Mouse (Mus musculus) kidney, adult 11 months (tissue): ENCODE results near the gene Clca2.

ENCODE experiments used
- DNase-seq: peaks from one replicate; pipeline ENCODE4 v3.0.0; 2022

Clca2 gene

DNA sequence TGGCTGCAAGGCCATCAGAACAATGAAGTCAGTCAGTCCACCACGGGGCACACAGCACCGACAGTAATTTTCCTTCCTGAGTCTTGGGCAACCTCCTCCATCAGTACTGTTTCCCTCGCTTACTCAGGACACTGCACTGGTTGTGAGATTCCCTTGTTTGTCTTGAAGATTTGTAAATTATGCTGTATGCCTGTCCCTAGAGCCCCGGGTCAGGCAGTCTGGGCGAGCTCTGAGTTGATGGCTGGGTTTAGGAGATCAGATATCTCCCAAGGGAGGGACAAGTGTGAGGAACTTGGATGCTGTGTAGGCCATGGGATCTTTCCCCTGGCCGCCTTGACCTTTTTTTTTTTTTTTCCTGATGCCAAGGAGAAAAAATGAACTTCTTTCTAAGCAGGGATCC is at the start of gene Clca2:
Gene Clca2 (minus strand): TSS at position 153 of the 400 bp plus-strand sequence.
- no peak for DNase-seq

DNA sequence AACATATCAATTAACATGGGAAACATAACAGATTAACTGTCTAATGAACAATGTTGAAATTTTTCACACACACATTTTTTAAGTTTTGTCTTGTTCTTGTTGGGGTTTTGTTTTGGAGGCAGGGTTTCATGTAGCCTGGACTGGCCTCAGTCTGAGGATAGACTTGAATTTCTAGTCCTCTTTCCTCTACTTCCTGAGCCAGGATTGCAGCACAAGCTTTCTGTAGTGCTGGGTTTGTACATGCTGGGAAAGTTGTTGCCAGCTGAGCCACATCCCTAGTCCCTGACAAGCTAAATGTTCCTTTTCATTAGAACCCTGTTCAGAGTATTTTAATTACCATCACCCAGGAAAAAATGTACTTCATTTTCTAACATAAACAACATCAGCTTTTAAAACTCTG is 48.7 kb upstream of the Clca2 start:
- no peak for DNase-seq

DNA sequence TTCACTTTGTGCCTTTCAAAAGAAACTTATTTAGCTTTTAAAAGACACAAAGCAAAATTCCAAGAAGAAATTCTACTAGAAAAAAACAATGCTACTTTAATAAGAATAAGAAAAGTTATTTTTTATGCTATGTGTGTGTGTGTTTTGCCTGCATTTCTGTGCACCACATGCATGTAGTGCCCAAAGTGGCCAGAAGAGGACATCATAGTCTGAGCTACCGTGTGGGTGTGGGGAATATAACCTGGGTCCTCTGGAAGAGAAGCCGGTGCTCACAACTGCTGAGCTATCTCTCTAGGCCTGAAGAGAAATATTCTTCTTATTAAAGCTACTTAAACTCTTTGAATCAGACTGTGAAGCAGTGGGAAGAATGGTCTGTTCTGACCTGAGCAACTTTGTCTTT is 48.2 kb upstream of the Clca2 start:
- no peak for DNase-seq

DNA sequence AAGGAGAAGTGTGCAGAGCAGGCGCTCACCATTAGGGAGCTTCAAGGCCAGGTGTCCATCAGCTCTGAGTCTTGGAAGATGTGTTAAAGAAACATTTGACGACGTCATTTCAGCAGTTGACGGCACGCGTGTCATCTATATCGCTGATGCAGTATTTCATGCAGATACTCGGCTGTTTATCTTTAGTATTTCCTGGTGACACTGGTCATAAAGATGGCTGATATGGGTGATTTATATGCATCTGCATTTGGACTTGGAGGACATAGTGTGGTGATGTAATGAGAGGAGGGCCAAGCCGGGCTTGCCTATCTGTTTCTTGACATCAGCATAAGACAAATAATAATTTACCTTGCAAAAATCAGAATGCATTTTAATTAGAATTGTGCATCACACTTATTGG is 47.6 kb upstream of the Clca2 start:
- no peak for DNase-seq

DNA sequence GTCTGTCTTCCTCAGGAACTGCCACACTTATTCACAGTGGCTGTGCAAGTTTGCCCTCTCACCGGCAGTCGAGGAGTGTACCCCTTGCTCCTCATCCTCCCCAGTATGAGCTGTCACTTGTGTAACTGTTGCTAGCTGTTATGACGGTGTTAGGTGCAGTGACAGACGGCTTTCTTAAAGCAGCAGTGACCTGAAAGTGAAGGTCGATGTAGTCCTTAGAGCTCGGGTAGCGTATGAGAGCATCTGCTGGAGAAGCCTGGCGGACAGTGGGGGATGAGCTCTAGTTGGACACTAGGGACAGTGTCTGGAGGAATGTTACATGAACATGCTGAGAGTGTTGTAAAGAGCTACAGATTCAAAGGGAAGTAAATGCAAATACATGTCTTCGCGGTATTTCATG is 44.6 kb upstream of the Clca2 start:
- DNase-seq = no peak

DNA sequence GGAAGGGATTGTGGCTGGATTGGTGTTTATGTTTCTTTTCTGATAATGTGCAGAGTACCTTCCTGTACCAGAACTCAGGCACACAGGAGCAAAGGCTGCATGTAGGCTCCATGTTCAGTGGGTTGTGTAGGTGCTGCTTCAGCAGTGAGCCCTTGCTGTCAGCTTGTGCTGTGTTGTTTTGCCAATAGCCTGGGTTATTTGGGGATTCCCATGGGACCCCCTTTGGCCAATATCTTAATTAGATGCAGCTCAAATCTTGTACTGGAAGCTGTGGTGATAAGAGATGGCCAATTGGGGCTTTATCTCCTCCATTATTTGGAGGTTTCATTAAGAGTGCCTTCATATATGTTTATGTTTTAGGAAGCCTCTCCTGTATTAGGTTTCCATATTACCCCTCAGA is 43.7 kb upstream of the Clca2 start:
- no peak for DNase-seq

DNA sequence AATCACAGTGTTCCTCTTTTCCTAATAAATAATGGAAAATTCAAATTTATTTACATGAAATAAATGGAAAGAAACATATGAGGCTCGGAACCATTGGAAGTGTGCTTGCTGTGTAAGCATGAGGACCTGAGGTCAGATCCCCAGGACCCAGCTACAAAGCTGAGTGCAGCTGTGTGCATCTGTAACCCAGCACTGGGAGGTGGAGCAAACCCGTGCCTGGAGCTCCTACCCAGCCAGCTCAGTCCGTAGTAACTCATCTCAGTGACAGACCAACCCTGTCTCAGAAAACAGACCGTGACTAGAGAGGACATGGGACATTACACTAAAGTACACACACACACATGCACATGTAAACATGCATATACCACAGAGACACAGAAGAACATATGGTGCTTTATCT is 41.0 kb upstream of the Clca2 start:
- no peak for DNase-seq

DNA sequence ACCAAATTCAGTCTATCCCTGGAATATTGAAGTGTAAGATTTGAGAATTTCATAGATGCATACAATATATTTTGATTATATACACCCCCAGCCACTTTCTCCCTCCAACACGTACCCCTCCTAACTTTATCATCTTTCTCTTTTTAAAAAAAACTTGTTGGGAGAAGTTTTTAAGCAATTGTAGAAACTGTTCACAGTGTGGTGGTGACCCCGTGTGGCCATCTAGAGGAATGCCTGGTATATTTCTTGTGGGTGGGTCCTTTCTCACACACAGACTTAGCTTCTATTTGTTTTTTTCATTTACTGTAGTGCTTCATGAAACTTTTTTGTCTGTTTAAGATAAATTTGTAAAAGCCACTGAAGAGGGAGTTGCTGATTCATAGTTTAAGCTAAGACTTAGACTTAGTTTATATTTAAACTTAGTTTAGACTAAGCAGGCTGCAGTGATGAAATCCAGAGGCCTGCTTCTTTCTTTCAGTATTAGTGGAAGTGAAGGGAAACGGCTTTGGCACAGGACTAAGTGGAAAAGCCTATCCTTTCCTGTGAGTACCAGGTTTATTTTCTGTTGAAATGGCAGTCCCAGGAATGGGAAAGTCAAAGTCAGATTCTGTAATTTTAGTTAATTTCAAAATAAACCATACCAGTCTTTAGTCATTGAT is 32.1 kb upstream of the Clca2 start:
- DNase-seq = no peak

DNA sequence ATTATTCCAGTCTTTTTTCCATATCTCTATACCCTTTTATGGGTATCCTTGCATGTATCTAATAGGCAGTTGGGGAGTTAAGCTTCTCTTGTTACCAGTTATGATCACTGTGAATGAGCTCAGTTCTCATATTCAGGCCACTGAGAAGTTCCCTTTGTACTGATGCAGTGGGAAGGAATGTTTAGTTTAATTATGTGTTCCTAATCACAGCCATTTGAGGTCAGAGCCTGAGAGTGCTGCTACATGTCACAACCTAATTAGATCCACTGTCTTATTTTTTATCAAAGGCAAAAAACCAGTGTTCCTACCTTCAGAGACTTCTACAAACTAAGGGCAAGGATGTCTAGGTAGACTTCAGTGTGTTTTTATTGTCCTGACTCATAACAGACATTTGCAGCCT is 30.1 kb upstream of the Clca2 start:
- no peak for DNase-seq

DNA sequence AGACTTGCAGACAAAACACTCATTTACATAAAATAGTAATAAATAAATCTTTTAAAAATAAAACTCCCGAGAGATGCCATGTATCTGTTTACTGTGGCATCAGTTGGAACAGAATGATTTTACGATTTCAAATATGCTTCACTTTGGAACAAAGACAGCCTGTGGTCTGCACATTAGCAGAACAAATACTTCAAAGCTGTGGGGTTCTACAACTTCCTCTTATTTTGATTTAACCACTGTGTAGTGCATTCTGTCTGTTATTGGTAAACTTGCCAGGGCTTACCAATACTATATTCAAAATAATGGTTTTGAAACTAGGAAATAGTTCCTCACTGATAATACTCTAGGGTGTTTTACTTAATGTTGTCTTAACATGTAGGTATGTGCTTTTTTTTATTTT is 27.4 kb upstream of the Clca2 start:
- no peak for DNase-seq

DNA sequence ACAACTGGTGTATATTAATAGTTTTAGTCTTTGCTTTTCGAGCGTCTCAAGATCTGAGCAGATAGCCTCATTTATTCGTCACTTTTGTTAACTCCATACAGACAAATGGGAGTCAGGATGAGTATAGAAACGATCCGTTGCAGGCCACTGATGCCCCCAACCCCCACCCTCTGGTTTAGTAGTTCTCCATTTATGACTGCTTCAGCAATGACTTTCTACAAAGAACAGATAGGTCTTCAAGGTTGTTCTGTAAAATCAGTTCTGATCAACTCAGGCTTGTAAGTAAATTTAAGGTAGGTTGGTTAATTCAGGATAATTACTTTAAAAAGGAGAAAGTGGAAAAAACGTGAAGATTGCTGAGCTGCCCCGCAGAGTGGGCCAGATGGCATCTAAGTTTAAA is 20.2 kb upstream of the Clca2 start:
- DNase-seq = no peak

DNA sequence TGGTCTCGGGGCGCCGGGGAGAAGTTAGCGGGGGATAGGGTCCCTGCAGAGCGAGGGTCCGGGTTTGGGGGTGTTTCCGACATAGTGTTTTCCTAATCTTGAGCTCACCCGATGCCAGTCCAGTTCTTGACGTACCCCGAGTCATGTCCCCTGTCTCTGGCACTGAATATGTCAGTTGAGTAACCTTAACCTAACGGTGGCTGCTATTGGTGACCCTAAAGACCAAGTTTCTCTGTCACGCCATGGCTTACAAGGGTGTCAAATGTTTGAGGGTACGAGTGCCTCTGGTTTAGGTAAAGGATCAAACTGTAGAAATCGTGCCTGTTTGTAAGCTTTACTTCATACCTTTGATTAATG is 19.7 kb upstream of the Clca2 start:
- DNase-seq = no peak

DNA sequence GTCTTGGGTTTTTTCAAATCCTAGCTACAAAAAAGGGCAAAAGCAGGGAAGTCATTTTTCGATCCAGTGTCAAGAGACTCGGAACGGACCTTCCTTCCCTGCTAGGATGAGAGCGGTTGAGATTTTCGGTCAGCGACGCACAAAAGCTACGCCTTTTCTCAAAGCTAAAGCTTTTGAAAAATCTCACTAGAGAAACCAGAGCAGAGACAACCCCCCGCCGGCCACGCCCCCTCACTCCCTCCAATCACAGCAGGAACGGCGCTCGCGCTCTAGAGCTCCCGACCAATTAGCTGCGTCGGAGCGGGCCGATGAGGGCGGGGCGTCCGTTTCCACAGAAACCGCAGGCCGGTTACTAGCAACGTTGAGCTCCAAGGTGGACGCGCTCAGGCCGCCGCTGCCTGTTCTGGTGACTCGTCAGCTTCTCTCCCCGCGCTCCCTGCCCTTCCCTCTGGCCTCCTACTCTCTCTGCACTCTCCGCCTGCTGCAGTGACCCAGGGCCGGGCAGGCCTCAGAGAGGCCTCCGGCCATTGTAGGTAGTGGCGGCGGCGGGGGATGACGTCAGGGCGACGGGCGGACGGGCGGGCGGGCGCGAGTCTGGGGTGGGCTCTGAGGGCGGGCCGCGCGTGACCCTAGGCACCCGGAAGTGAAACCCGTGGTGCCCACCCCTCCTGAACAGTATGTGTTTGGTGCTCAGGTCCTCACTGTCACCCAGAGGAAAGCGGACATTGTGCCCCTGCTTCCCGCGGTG is 19.2 kb upstream of the Clca2 start, which contains the start of gene Odf2l:
Gene Odf2l (plus strand): TSS at position 335 of the 748 bp plus-strand sequence.
- DNase-seq = peak; percentile 97

DNA sequence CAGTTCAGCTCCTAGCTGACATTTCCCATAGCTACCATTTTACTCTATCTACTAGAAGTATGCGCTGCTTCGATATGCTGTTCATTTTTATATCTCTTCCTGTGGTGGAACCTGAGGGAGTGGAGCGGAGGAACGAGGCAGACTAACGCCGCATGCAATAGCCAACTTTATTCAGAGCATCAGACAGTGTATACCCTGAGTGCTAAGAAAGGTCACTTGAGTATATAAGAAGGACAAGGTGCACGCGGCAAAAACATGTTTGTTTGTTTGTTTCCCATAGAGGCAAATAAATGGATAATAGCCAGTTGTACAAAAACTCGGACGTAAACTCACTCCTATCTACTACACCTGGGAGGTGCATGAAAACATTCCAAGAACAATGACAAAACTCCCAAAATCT is 18.4 kb upstream of the Clca2 start:
- no peak for DNase-seq

DNA sequence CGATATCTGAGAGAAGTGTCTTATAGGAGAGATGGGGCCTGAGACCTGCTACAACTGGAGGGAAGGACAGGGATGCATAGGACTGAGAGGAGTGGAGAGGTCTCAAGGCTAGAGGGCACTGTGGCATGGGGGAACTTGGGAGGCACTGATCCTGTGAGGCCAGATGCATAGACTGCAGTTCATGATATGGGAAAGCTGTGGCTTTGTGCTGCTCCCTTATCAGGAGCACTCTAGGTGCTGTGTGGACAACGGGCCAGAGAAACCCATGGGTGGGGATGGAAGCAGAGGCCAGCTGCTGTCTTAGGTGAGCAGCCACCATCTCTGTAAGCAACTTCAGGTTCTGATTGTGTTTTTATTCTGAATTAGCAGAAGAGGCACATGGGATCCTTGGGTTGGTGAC is 15.9 kb upstream of the Clca2 start:
- no peak for DNase-seq

DNA sequence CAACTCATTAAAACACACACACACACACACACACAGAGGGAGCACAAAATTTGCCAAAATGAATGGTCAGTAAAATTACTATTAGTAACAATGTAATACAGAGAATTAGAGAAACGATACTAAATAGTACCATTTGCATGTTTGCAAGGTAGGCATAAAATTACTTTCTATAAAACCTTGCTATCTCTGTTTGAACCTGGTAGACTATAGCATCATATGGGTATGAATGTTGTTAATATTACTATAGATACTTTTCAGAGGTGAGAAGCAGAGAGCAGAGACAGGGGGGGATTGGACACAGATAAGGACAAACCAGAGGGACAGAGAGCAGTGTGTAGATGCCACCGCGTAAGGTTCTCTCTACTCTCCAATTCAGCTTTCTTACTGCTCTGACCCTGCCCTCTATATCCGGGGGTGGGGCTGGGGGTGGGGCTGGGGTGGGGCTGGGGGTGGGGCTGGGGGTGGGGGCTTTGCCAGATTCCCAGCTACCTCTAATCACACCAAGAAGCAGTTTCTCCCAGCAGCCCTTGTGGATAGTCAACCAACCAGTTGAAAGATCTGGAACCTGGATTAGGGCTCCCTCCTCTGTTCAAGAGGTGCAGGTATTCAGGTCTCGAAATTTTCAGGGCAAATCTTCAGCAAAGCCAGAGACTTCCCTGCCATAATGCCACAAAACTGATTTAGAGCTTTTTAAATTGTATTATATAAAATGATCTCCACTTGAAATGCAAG is 6.7 kb upstream of the Clca2 start:
- DNase-seq = no peak

DNA sequence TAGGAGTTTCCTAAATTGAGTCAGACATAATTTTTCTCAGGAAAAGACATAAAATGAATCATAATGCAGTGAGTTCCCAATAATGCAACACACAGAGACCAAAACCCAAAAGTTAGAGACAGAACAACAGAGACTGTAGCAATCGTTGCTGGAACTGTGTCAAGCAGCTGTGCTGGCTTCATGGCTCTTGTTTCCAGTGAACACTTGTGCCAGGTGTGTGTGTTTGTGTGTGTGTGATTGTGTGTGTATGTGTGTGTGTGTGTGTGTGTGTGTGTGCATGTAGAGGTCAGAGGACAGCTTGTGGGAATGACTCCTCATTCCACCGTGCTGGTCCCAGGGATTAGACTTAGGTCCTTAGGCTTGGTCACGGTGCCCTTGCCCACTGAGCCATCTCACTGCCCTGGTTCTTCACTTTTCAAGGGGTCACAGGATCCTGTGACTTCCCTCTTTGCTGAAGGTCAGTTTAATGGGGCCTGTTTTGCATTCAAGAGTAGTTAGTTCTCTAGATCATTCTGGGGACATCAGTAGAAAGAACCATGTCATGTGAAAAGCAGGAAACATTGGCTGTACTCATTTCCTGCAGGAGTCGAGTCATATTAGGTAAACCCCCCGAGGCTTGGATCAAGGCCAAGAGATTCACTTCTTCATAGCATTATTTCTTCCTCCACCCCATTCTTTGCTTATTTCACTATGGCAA is 6.0 kb upstream of the Clca2 start:
- DNase-seq = no peak

DNA sequence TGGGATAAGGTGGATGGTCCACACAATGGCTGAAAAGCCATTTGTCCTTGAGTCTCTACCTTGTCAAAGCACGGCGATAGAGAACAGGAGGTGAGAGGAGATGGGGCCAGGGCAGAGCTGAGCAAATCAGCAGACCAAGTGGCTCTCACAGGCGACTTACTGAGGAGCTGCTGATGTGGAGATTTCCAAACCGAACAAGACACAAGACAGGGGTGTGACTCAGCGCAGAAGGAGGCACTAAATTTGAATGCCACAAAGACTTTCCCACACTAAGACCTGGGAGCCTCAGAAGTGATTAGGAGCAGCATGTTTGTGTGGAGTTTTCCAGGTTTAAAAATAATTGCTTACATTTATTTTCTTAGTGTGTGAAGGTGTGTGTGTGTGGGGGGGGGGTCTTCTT is 4.5 kb upstream of the Clca2 start:
- DNase-seq = no peak

DNA sequence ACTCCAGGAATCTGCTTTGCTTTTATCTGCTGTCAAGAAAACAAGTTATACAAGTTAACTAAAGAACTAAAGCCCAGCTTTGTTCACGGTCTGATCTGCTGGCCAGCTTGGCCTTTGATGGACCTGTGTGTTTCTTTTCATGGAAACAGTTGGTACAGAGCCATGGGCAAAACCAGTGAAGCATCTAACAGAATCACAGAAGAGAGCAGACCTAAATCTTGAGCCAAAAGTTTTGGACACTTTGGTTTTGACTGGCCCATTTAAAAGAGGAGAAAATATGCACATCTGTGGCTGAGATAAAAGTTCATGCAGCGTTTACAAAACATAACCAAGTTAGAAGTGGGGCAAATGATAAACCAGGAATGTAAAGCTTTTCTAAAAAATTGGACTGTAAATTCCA is 4.1 kb upstream of the Clca2 start:
- no peak for DNase-seq

DNA sequence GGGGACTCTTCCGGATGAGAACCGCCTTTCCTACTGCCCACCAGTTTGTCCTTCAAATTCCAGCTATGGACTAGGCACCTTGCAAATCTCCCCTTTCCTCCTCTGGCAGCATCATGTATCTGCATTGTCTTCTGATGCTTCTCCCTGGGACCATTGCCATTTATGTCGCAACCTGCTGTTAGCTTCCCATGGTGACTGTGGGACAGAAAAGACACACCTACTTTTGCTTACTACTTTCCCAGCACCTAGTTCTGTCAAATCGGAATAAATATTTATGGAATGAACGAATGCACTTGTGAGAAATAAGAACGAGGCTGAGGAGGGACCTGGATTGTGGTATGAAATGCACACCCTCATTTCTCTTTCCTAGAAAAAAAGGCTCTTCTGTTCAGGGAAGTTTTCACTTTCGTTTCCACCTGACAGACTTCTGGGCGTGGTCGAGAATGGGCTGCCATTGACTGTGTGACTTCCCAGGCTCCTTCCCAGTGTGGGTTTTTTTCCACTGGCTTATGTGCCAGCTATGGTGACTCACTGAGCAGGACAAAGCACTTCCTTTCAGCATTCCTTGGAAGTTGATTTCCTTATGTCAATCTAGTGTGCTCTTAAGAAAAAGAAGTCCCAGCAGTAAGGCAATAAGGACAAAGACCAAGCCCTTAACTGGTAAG is 2.8 kb upstream of the Clca2 start:
- peak; percentile 70 for DNase-seq

DNA sequence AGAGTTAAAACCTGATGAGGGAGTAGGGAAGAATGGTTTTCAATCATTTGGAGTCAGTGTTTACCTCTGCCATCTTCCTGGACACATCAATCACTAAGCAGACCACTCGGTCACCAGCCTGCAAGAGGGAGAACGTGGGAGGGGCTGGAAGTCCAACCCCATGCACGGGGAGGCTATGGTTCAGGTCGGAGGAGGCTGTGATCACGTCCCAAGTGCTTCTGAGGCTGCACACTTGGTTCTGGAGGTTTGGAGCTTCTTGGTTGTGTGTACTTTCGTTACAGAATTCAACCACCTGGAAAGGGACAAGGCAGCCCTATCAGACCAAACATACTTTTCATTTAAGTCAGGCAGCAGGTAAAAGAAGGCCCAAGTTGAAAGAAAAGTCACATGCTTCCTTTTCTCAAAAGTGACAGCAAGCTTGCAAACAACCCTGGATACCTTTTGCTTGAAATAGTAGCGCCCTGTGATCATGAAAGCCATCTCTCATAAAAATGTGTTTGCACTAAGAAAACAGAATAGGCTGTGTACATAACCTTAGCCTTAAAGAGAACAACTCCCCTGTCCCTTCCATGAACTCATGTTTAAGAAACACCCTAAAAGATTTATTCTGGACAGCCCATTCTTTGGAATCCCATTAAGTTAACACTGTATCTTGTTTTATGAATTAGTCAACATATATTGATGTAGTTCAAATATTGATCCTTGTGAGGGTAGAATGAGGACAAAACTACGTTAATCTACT is 11.2 kb downstream of the Clca2 start:
- DNase-seq = no peak

DNA sequence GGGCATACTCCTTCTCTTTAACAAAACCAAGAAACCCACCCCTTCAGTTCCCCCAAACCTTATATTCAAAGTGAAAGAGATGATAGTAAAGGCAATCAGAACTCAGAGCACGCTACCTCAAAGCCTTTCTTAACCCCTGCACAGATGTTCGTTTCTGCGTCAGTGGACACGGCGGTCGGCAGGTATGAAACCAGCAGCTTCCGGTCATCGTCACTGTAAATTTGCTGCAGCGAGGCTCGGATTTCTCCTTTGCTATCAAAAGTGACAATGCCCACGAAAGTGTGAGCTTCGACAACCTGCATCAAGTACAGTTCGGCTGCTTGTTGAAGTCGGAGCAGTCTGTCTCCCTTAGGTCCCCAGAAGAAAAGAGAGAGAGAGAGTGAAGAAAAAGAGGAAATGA is 13.1 kb downstream of the Clca2 start:
- DNase-seq = no peak
